Mouse (Mus musculus) midbrain, embryonic 16.5 days (tissue): ENCODE data around the gene Atf4. TPM values are rescaled to one million over a fixed set of nuclear protein-coding genes. Genes with fewer than 3 reads are reported as not detected.

Experiments used
- ATAC-seq: fragments of 200-750 bp; cut with Nextera tagmentation; 2 replicates; pipeline ENCODE4 v1.8.0; 2017; ENCODE audit warnings: moderate TSS enrichment
- H3K27ac ChIP-seq: fragments of 300-500 bp; sonication (generic); 2 replicates; pipeline ENCODE4 v1.5.1; 2014; ENCODE audit warnings: mild to moderate bottlenecking, low read length, mixed read lengths
- H3K27me3 ChIP-seq: fragments of 300-500 bp; sonication (generic); 2 replicates; pipeline ENCODE4 v1.6.1; 2014; ENCODE audit warnings: low read depth, low read length, mixed read lengths; ENCODE audit not compliant: control insufficient read depth, insufficient read depth
- H3K36me3 ChIP-seq: fragments of 300-500 bp; sonication (generic); 2 replicates; pipeline ENCODE4 v1.6.1; 2014; ENCODE audit warnings: mild to moderate bottlenecking, low read length, moderate library complexity, mixed read lengths; ENCODE audit not compliant: control insufficient read depth, insufficient read depth
- H3K4me1 ChIP-seq: fragments of 300-500 bp; sonication (generic); 2 replicates; pipeline ENCODE4 v1.6.1; 2014; ENCODE audit warnings: mild to moderate bottlenecking, low read length, mixed read lengths; ENCODE audit not compliant: control insufficient read depth, insufficient read depth
- H3K4me2 ChIP-seq: fragments of 300-500 bp; sonication (generic); 2 replicates; pipeline ENCODE4 v1.6.1; 2014; ENCODE audit warnings: mild to moderate bottlenecking, low read length, mixed read lengths
- H3K4me3 ChIP-seq: fragments of 300-500 bp; sonication (generic); 2 replicates; pipeline ENCODE4 v1.5.1; 2014; ENCODE audit warnings: low read depth, mild to moderate bottlenecking, low read length, moderate library complexity, mixed read lengths
- H3K9ac ChIP-seq: fragments of 300-500 bp; sonication (generic); 2 replicates; pipeline ENCODE4 v1.6.1; 2014; ENCODE audit warnings: low read depth, low read length, mixed read lengths
- H3K9me3 ChIP-seq: fragments of 300-500 bp; sonication (generic); replicated peaks from 2 replicates; pipeline ENCODE4 v1.6.1; 2014; ENCODE audit warnings: mild to moderate bottlenecking, low read length, mixed read lengths; ENCODE audit not compliant: control insufficient read depth, poor library complexity, severe bottlenecking
- WGBS: fragments of 180-500 bp; shearing (Covaris S2); extraction: QIAGEN DNeasy Blood & Tissue Kit; methylation state at CpG from one replicate; pipeline ENCODE4 v1.1.7; 2014; 5-methylcytosine and 5-hydroxymethylcytosine counted together
- polyA plus RNA-seq: library from polyadenylated mRNA; unstranded; fragments of >200 nt; fragmentation: Nextera tagmentation; extraction: Ambion mirVana; gene quantifications from 2 replicates; pipeline ENCODE4 v1.2.1, GENCODE M21; 2015

Atf4 gene
- polyA plus RNA-seq, 1 experiment from 2014 or later = 125 TPM

- H3K9me3 ChIP-seq = no peaks in the 10 kb centered on the region
- H3K27me3 ChIP-seq = no peaks in the 10 kb centered on the region
- ATAC-seq = peak; percentile 96
- H3K9ac ChIP-seq = peak within 1 kb of the TSS; percentile 83
- H3K27ac ChIP-seq = peak within 1 kb of the TSS; percentile 83
- peaks cover 11% of the 10 kb centered on the region for H3K4me1 ChIP-seq
- peak within 1 kb of the TSS; percentile 79 for H3K4me2 ChIP-seq
- H3K36me3 ChIP-seq = no peaks in the 10 kb centered on the region; the same call in 1 of the 2 replicates
- peak within 1 kb of the TSS; percentile 74 for H3K4me3 ChIP-seq
- under 1% methylated on average over 63 of the region's 67 CpGs for WGBS
Measured at GRCm38 (mm10) chr15:80233733-80234509, 21.1 kb upstream of the Atf4 start, which contains the start of gene Mief1. TSS of gene Mief1 (plus strand) at chr15:80234018.

GRCm38 (mm10) chr15:80235535-80235934 is 19.4 kb upstream of the Atf4 start, which contains the start of gene AC140267.1:
TSS of gene AC140267.1 (plus strand) at chr15:80235835.
- H3K27ac ChIP-seq = no peak within 1 kb of the TSS
- H3K4me2 ChIP-seq = peak within 1 kb of the TSS; percentile 79
- no peaks in the 10 kb centered on the region; the same call in 1 of the 2 replicates for H3K36me3 ChIP-seq
- ATAC-seq = no peak
- H3K27me3 ChIP-seq = no peaks in the 10 kb centered on the region
- H3K9ac ChIP-seq = peak within 1 kb of the TSS; percentile 83
- no peaks in the 10 kb centered on the region for H3K9me3 ChIP-seq
- H3K4me1 ChIP-seq = peaks cover 11% of the 10 kb centered on the region
- H3K4me3 ChIP-seq = peak within 1 kb of the TSS; percentile 74
- 94% methylated on average over 9 of the region's 9 CpGs for WGBS

- Histone ChIP-seq H3K4me2 (no peak overlapping the region), H3K9me3 (no peaks in the 10 kb centered on the region), H3K4me1 (no peaks in the 10 kb centered on the region), H3K27ac (no peak overlapping the region), H3K36me3 (peaks cover 26% of the 10 kb centered on the region), H3K4me3 (no peak overlapping the region), H3K27me3 (no peaks in the 10 kb centered on the region), H3K9ac (no peak overlapping the region)
- no peak for ATAC-seq
- 94% methylated on average over 12 of the region's 12 CpGs for WGBS
Measured at GRCm38 (mm10) chr15:80248135-80248534, 6.8 kb upstream of the Atf4 start.

- Histone ChIP-seq H3K4me1 (no peaks in the 10 kb centered on the region), H3K27me3 (no peaks in the 10 kb centered on the region), H3K9me3 (no peaks in the 10 kb centered on the region), H3K36me3 (peaks cover 26% of the 10 kb centered on the region), H3K4me3 (no peak overlapping the region), H3K9ac (no peak overlapping the region), H3K4me2 (no peak overlapping the region), H3K27ac (no peak overlapping the region)
- no peak for ATAC-seq
- 98% methylated on average over 1 of the region's 1 CpGs for whole genome bisulfite sequencing
Measured at GRCm38 (mm10) chr15:80248596-80248995, 6.4 kb upstream of the Atf4 start.

GRCm38 (mm10) chr15:80249672-80250071 is 5.3 kb upstream of the Atf4 start:
- H3K36me3 ChIP-seq = peaks cover 24% of the 10 kb centered on the region
- H3K9ac ChIP-seq = no peak overlapping the region
- 91% methylated on average over 10 of the region's 10 CpGs for WGBS
- no peak overlapping the region for H3K4me3 ChIP-seq
- no peak overlapping the region for H3K27ac ChIP-seq
- no peak overlapping the region for H3K4me2 ChIP-seq
- H3K9me3 ChIP-seq = no peaks in the 10 kb centered on the region
- no peaks in the 10 kb centered on the region for H3K27me3 ChIP-seq
- H3K4me1 ChIP-seq = peaks cover 7% of the 10 kb centered on the region
- ATAC-seq = no peak

- H3K4me1 ChIP-seq = peaks cover 7% of the 10 kb centered on the region
- no peaks in the 10 kb centered on the region for H3K9me3 ChIP-seq
- no peaks in the 10 kb centered on the region for H3K27me3 ChIP-seq
- no peak overlapping the region for H3K4me2 ChIP-seq
- no peak overlapping the region for H3K9ac ChIP-seq
- no peak overlapping the region for H3K4me3 ChIP-seq
- H3K27ac ChIP-seq = no peak overlapping the region
- peaks cover 19% of the 10 kb centered on the region for H3K36me3 ChIP-seq
- WGBS = 91% methylated on average over 6 of the region's 6 CpGs
- no peak for ATAC-seq
Measured at GRCm38 (mm10) chr15:80250586-80250985, 4.4 kb upstream of the Atf4 start.

GRCm38 (mm10) chr15:80253530-80253929 is 1.5 kb upstream of the Atf4 start:
- Histone ChIP-seq H3K9ac (no peak overlapping the region), H3K27me3 (no peaks in the 10 kb centered on the region), H3K4me2 (no peak overlapping the region), H3K27ac (peak overlapping the region; percentile 97), H3K36me3 (peaks cover 31% of the 10 kb centered on the region), H3K4me1 (peaks cover 26% of the 10 kb centered on the region), H3K9me3 (no peaks in the 10 kb centered on the region), H3K4me3 (no peak overlapping the region)
- ATAC-seq = no peak
- 47% methylated on average over 2 of the region's 2 CpGs for WGBS

GRCm38 (mm10) chr15:80254207-80254606 is 777 bp upstream of the Atf4 start:
- peaks cover 30% of the 10 kb centered on the region for H3K36me3 ChIP-seq
- peak overlapping the region; percentile 79 for H3K9ac ChIP-seq
- no peaks in the 10 kb centered on the region for H3K27me3 ChIP-seq
- peak overlapping the region; percentile 79 for H3K4me2 ChIP-seq
- H3K4me3 ChIP-seq = peak overlapping the region; percentile 70
- H3K27ac ChIP-seq = peak overlapping the region; percentile 97
- H3K4me1 ChIP-seq = peaks cover 29% of the 10 kb centered on the region
- 57% methylated on average over 6 of the region's 6 CpGs for WGBS
- ATAC-seq = no peak
- no peaks in the 10 kb centered on the region for H3K9me3 ChIP-seq

- H3K27me3 ChIP-seq = no peaks in the 10 kb centered on the region
- peaks cover 28% of the 10 kb centered on the region for H3K36me3 ChIP-seq
- peak; percentile 44 for ATAC-seq
- H3K4me2 ChIP-seq = peak overlapping the region; percentile 94
- under 1% methylated on average over 49 of the region's 51 CpGs for WGBS
- no peaks in the 10 kb centered on the region for H3K9me3 ChIP-seq
- H3K9ac ChIP-seq = peak overlapping the region; percentile 96
- H3K27ac ChIP-seq = peak overlapping the region; percentile 97
- H3K4me3 ChIP-seq = peak overlapping the region; percentile 70
- H3K4me1 ChIP-seq = peaks cover 29% of the 10 kb centered on the region
Measured at GRCm38 (mm10) chr15:80255646-80256121, 700 bp downstream of the Atf4 start.
